Mouse (Mus musculus) kidney, embryonic 16.5 days (tissue): Measurements from ENCODE around the gene Gm20388. TPM values are rescaled to one million over a fixed set of nuclear protein-coding genes. Genes with fewer than 3 reads are reported as not detected.
A peak's percentile ranks its signal among the peaks of the same experiment; 100 is the strongest.

ENCODE experiments used
- ATAC-seq: fragments of 200-750 bp; cut with Nextera tagmentation; 2 replicates; pipeline ENCODE4 v1.8.0; 2017; ENCODE audit warnings: moderate TSS enrichment; ENCODE audit not compliant: low FRiP score, low TSS enrichment
- H3K27ac ChIP-seq: fragments of 300-500 bp; sonication (generic); 2 replicates; pipeline ENCODE4 v1.5.1; 2014; ENCODE audit warnings: low read length
- H3K27me3 ChIP-seq: fragments of 300-500 bp; sonication (generic); 2 replicates; pipeline ENCODE4 v1.6.1; 2014; ENCODE audit warnings: low read length, control low read depth, mixed read lengths; ENCODE audit not compliant: insufficient read depth
- H3K36me3 ChIP-seq: fragments of 300-500 bp; sonication (generic); 2 replicates; pipeline ENCODE4 v1.6.1; 2014; ENCODE audit warnings: low read length, control low read depth, mixed read lengths; ENCODE audit not compliant: insufficient read depth
- H3K4me1 ChIP-seq: fragments of 300-500 bp; sonication (generic); 2 replicates; pipeline ENCODE4 v1.6.1; 2014; ENCODE audit warnings: low read length, control low read depth, mixed read lengths; ENCODE audit not compliant: insufficient read depth
- H3K4me2 ChIP-seq: fragments of 300-500 bp; sonication (generic); replicated peaks from 2 replicates; pipeline ENCODE4 v1.6.1; 2014; ENCODE audit warnings: low read depth, low read length
- H3K4me3 ChIP-seq: fragments of 300-500 bp; sonication (generic); 2 replicates; pipeline ENCODE4 v1.5.1; 2014; ENCODE audit warnings: mild to moderate bottlenecking, low read length
- H3K9ac ChIP-seq: fragments of 300-500 bp; sonication (generic); replicated peaks from 2 replicates; pipeline ENCODE4 v1.6.1; 2014; ENCODE audit warnings: low read length
- H3K9me3 ChIP-seq: fragments of 300-500 bp; sonication (generic); 2 replicates; pipeline ENCODE4 v1.6.1; 2016; ENCODE audit warnings: low read length, control low read depth
- WGBS: fragments of 180-500 bp; shearing (Covaris S2); extraction: QIAGEN DNeasy Blood & Tissue Kit; methylation state at CpG from one replicate; pipeline ENCODE4 v1.1.7; 2014; 5-methylcytosine and 5-hydroxymethylcytosine counted together
- polyA plus RNA-seq: library from polyadenylated mRNA; unstranded; fragments of >200 nt; fragmentation: Nextera tagmentation; extraction: Ambion mirVana; gene quantifications from 2 replicates; pipeline ENCODE4 v1.2.1, GENCODE M21; 2015

The Gm20388 gene
- polyA plus RNA-seq, 1 experiment from 2014 or later = 7.7 TPM

GRCm38 (mm10) chr8:123752773-123753468 lies 3842.3 kb downstream of the Gm20388 start:
- Histone ChIP-seq H3K36me3 (no peaks in the 10 kb centered on the region), H3K4me1 (peaks cover 23% of the 10 kb centered on the region), H3K9ac (no peak overlapping the region), H3K4me2 (no peak overlapping the region), H3K27ac (no peak overlapping the region), H3K4me3 (no peak overlapping the region), H3K27me3 (no peaks in the 10 kb centered on the region; the same call in 1 of the 2 replicates), H3K9me3 (no peaks in the 10 kb centered on the region)
- WGBS = 55% methylated on average over 13 of the region's 13 CpGs
- no peak for ATAC-seq

GRCm38 (mm10) chr8:123753604-123754375 lies 3843.1 kb downstream of the Gm20388 start:
- WGBS = 32% methylated on average over 18 of the region's 18 CpGs
- Histone ChIP-seq H3K4me2 (no peak overlapping the region), H3K27ac (0 out of 2 replicates have a peak overlapping the region, but pooled peaks have one; percentile 35), H3K27me3 (no peaks in the 10 kb centered on the region; the same call in 1 of the 2 replicates), H3K4me3 (no peak overlapping the region), H3K9me3 (no peaks in the 10 kb centered on the region), H3K4me1 (peaks cover 23% of the 10 kb centered on the region), H3K9ac (no peak overlapping the region), H3K36me3 (no peaks in the 10 kb centered on the region)
- no peak for ATAC-seq

GRCm38 (mm10) chr8:123754538-123755431 lies 3844.1 kb downstream of the Gm20388 start:
- WGBS = 75% methylated on average over 13 of the region's 13 CpGs

GRCm38 (mm10) chr8:123756901-123757300 lies 3846.3 kb downstream of the Gm20388 start:
- Histone ChIP-seq H3K36me3 (no peaks in the 10 kb centered on the region), H3K27ac (no peak overlapping the region), H3K4me1 (peaks cover 39% of the 10 kb centered on the region), H3K9ac (no peak overlapping the region), H3K9me3 (no peaks in the 10 kb centered on the region), H3K4me2 (no peak overlapping the region), H3K27me3 (no peaks in the 10 kb centered on the region; the same call in 1 of the 2 replicates), H3K4me3 (no peak overlapping the region)
- ATAC-seq = no peak
- WGBS = 73% methylated on average over 8 of the region's 8 CpGs

More at GRCm38 (mm10) chr8:123754538-123755431, 3844.1 kb downstream of the Gm20388 start:
- Histone ChIP-seq H3K4me2 (no peak overlapping the region), H3K36me3 (no peaks in the 10 kb centered on the region), H3K4me3 (no peak overlapping the region), H3K27ac (no peak overlapping the region), H3K27me3 (no peaks in the 10 kb centered on the region; the same call in 1 of the 2 replicates), H3K9ac (no peak overlapping the region), H3K4me1 (peaks cover 23% of the 10 kb centered on the region), H3K9me3 (no peaks in the 10 kb centered on the region)
- no peak for ATAC-seq

GRCm38 (mm10) chr8:123758935-123759334 lies 3848.3 kb downstream of the Gm20388 start:
- Histone ChIP-seq H3K4me1 (peaks cover 30% of the 10 kb centered on the region), H3K9me3 (no peaks in the 10 kb centered on the region), H3K9ac (no peak overlapping the region), H3K4me3 (no peak overlapping the region), H3K4me2 (no peak overlapping the region), H3K27me3 (no peaks in the 10 kb centered on the region), H3K36me3 (no peaks in the 10 kb centered on the region), H3K27ac (no peak overlapping the region)
- ATAC-seq = no peak
- 78% methylated on average over 1 of the region's 1 CpGs for WGBS

GRCm38 (mm10) chr8:123759933-123760332 lies 3849.3 kb downstream of the Gm20388 start:
- no peak overlapping the region for H3K9ac ChIP-seq
- peak overlapping the region; percentile 11 for H3K4me2 ChIP-seq
- peaks cover 27% of the 10 kb centered on the region for H3K4me1 ChIP-seq
- 19% methylated on average over 10 of the region's 10 CpGs for WGBS
- no peak overlapping the region for H3K27ac ChIP-seq
- H3K36me3 ChIP-seq = no peaks in the 10 kb centered on the region
- H3K4me3 ChIP-seq = 0 out of 2 replicates have a peak overlapping the region, but pooled peaks have one; percentile 5
- peak; percentile 73; the same call in 1 of the 2 replicates for ATAC-seq
- H3K27me3 ChIP-seq = no peaks in the 10 kb centered on the region
- no peaks in the 10 kb centered on the region for H3K9me3 ChIP-seq

- peak; percentile 55 for ATAC-seq
- whole genome bisulfite sequencing = 39% methylated on average over 5 of the region's 5 CpGs
- Histone ChIP-seq H3K4me1 (peaks cover 27% of the 10 kb centered on the region), H3K27ac (no peak overlapping the region), H3K4me2 (0 out of 2 replicates have a peak overlapping the region, but pooled peaks have one; percentile 11), H3K27me3 (no peaks in the 10 kb centered on the region), H3K9ac (no peak overlapping the region), H3K4me3 (no peak overlapping the region), H3K9me3 (no peaks in the 10 kb centered on the region), H3K36me3 (no peaks in the 10 kb centered on the region)
Measured at GRCm38 (mm10) chr8:123760579-123760978, 3849.9 kb downstream of the Gm20388 start.

GRCm38 (mm10) chr8:123761266-123761882 lies 3850.7 kb downstream of the Gm20388 start:
- Histone ChIP-seq H3K27ac (no peak overlapping the region), H3K4me1 (peaks cover 27% of the 10 kb centered on the region), H3K4me3 (no peak overlapping the region), H3K4me2 (no peak overlapping the region), H3K36me3 (no peaks in the 10 kb centered on the region), H3K9me3 (no peaks in the 10 kb centered on the region), H3K9ac (no peak overlapping the region), H3K27me3 (no peaks in the 10 kb centered on the region)
- no peak for ATAC-seq
- 32% methylated on average over 12 of the region's 12 CpGs for WGBS

GRCm38 (mm10) chr8:123761883-123762270 lies 3851.2 kb downstream of the Gm20388 start:
- no peaks in the 10 kb centered on the region for H3K36me3 ChIP-seq
- H3K27ac ChIP-seq = no peak overlapping the region
- H3K9me3 ChIP-seq = no peaks in the 10 kb centered on the region
- H3K4me2 ChIP-seq = no peak overlapping the region
- WGBS = 36% methylated on average over 3 of the region's 4 CpGs
- ATAC-seq = no peak
- H3K4me3 ChIP-seq = no peak overlapping the region
- H3K4me1 ChIP-seq = peaks cover 27% of the 10 kb centered on the region
- no peaks in the 10 kb centered on the region for H3K27me3 ChIP-seq
- H3K9ac ChIP-seq = no peak overlapping the region
